Mouse (Mus musculus) ES-Bruce4 (cell line): ENCODE results near the gene Xrcc1.

Source experiments
- CTCF ChIP-seq: IDR thresholded peaks from one replicate; pipeline ENCODE4 v1.8.1; 2011; ENCODE audit warnings: low read depth, low read length
- EP300 ChIP-seq: IDR thresholded peaks from 2 replicates; pipeline ENCODE4 v1.6.1; 2011; ENCODE audit warnings: low read depth, low read length; ENCODE audit not compliant: insufficient read depth
- POLR2A ChIP-seq: IDR thresholded peaks from one replicate; pipeline ENCODE4 v1.8.1; 2011; ENCODE audit warnings: low read length; ENCODE audit not compliant: insufficient read depth

GRCm38 (mm10) chr7:24584876-24585275 lies 38.8 kb downstream of the Xrcc1 start:
- TF ChIP-seq CTCF, result no peak
- TF ChIP-seq POLR2A, result no peak
- TF ChIP-seq EP300, result no peak
